Mouse (Mus musculus) ES-Bruce4 (cell line): ENCODE results near the gene Esyt2.

Source experiments
- CTCF ChIP-seq: IDR thresholded peaks from one replicate; pipeline ENCODE4 v1.8.1; 2011; ENCODE audit warnings: low read depth, low read length
- EP300 ChIP-seq: IDR thresholded peaks from 2 replicates; pipeline ENCODE4 v1.6.1; 2011; ENCODE audit warnings: low read depth, low read length; ENCODE audit not compliant: insufficient read depth

DNA sequence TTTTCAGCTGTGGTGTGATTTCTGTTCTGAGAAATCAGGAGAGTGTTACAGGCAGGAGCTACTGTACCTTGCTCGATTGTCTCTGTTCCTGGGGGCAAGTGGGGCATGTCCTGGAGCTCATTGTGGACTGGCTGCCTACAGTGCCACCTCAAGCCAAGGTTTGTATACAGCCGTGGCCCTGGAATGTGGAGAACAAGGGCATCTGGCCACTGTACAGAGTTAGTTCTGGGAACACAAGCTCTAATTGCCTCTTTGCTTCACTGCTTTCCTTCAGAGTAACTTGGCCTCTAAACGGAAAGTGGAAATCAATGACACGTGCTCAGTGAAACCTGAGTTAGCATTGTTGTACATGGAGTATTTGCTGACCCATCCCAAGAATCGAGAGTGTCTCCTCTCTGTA is 157.6 kb downstream of the Esyt2 start:
- no peak for TF ChIP-seq EP300
- no peak for TF ChIP-seq CTCF
